Mouse (Mus musculus): ENCODE results near the gene Serping1. TPM values are rescaled to one million over a fixed set of nuclear protein-coding genes. Genes with fewer than 3 reads are reported as not detected.

Serping1 gene
- polyA plus RNA-seq, 1 experiment, result 135 TPM

- peak overlapping the region; percentile 60; the same call in 1 of the 2 replicates for H3K4me3 ChIP-seq (ENCODE audit: extremely low read depth, insufficient read depth, insufficient read length)
- DNase-seq (ENCODE audit: low read depth in 1 of 2, low spot score in 2 of 2), result no peak
- peaks cover 15% of the 10 kb centered on the region for H3K27me3 ChIP-seq (ENCODE audit: control insufficient read depth, insufficient read depth, low read length)
- no peak overlapping the region for H3K27ac ChIP-seq (ENCODE audit: insufficient read depth, low read length)
- peaks cover 10% of the 10 kb centered on the region; the same call in 1 of the 2 replicates for H3K4me1 ChIP-seq (ENCODE audit: control insufficient read depth, insufficient read depth, insufficient read length)
- TF ChIP-seq CTCF (IDR thresholded peaks at IDR 0.05; ENCODE audit: extremely low read depth, insufficient read depth, insufficient read length, insufficient replicate concordance) (no peak), POLR2A (IDR thresholded peaks at IDR 0.05; ENCODE audit: low read depth, low read length) (no peak)
- no peaks in the 10 kb centered on the region for H3K36me3 ChIP-seq (ENCODE audit: control insufficient read depth, insufficient read depth, low read length)
- WGBS, result 17% methylated on average over 26 of the region's 26 CpGs
Measured at GRCm38 (mm10) chr2:84742451-84743283, 32.6 kb downstream of the Serping1 start.

- Histone ChIP-seq H3K4me1 (ENCODE audit: control insufficient read depth, insufficient read depth, insufficient read length) (peaks cover 10% of the 10 kb centered on the region; the same call in 1 of the 2 replicates), H3K27me3 (ENCODE audit: control insufficient read depth, insufficient read depth, low read length) (peaks cover 16% of the 10 kb centered on the region), H3K27ac (ENCODE audit: insufficient read depth, low read length) (no peak overlapping the region), H3K36me3 (ENCODE audit: control insufficient read depth, insufficient read depth, low read length) (no peaks in the 10 kb centered on the region), H3K4me3 (ENCODE audit: extremely low read depth, insufficient read depth, insufficient read length) (no peak overlapping the region)
- 84% methylated on average over 5 of the region's 5 CpGs for WGBS
- TF ChIP-seq CTCF (IDR thresholded peaks at IDR 0.05; ENCODE audit: extremely low read depth, insufficient read depth, insufficient read length, insufficient replicate concordance), result no peak
- no peak for TF ChIP-seq POLR2A (IDR thresholded peaks at IDR 0.05; ENCODE audit: low read depth, low read length)
- DNase-seq (ENCODE audit: low read depth in 1 of 2, low spot score in 2 of 2), result no peak
Measured at GRCm38 (mm10) chr2:84741841-84742450, 33.3 kb downstream of the Serping1 start.

- H3K27ac ChIP-seq (ENCODE audit: insufficient read depth, low read length), result no peak overlapping the region
- H3K4me3 ChIP-seq (ENCODE audit: extremely low read depth, insufficient read depth, insufficient read length), result no peak overlapping the region
- peaks cover 17% of the 10 kb centered on the region for H3K27me3 ChIP-seq (ENCODE audit: control insufficient read depth, insufficient read depth, low read length)
- peaks cover 10% of the 10 kb centered on the region; the same call in 1 of the 2 replicates for H3K4me1 ChIP-seq (ENCODE audit: control insufficient read depth, insufficient read depth, insufficient read length)
- no peak for TF ChIP-seq POLR2A (IDR thresholded peaks at IDR 0.05; ENCODE audit: low read depth, low read length)
- no peak for TF ChIP-seq CTCF (IDR thresholded peaks at IDR 0.05; ENCODE audit: extremely low read depth, insufficient read depth, insufficient read length, insufficient replicate concordance)
- no peak for DNase-seq (ENCODE audit: low read depth in 1 of 2, low spot score in 2 of 2)
- 82% methylated on average over 15 of the region's 15 CpGs for WGBS
- H3K36me3 ChIP-seq (ENCODE audit: control insufficient read depth, insufficient read depth, low read length), result no peaks in the 10 kb centered on the region
Measured at GRCm38 (mm10) chr2:84740608-84741333, 34.5 kb downstream of the Serping1 start.

DNA sequence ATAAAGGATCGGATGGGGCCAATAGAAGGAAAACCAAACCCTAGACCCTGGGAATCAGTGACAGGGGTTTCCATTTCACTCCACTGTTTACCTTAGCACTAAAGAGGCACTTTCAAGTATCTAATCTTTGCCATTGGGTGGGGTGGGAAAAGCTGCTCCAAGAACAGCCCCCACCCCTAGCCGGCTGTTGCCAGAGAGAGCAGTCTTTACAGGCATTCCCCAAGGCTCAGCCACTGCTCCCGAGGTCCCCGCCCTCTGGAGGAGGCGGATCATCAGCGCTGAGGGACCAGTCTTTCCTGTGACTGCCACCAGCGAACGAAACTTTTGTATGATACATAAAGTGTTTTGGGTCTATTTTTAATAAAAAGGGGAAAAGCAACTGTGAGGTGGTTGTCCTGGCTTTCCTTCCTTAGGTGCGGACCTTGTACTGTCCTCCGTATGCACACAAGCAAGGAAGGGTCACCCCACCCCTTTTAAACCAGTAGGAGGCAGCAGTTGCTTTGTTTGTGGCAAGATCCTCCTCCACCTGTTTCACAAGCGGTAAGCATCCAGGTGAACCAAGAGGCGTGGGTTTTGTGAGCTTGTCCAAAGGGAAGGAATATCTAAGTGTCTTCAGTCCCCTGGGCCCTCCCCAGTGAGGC lies 36.9 kb downstream of the Serping1 start:
- TF ChIP-seq CTCF (IDR thresholded peaks at IDR 0.05; ENCODE audit: extremely low read depth, insufficient read depth, insufficient read length, insufficient replicate concordance), result peak; percentile 8; the same call in 1 of the 2 replicates
- TF ChIP-seq POLR2A (IDR thresholded peaks at IDR 0.05; ENCODE audit: low read depth, low read length), result no peak
- Histone ChIP-seq H3K4me1 (ENCODE audit: control insufficient read depth, insufficient read depth, insufficient read length) (peaks cover 4% of the 10 kb centered on the region; the same call in 1 of the 2 replicates), H3K4me3 (ENCODE audit: extremely low read depth, insufficient read depth, insufficient read length) (no peak overlapping the region), H3K27ac (ENCODE audit: insufficient read depth, low read length) (no peak overlapping the region), H3K27me3 (ENCODE audit: control insufficient read depth, insufficient read depth, low read length) (peaks cover 15% of the 10 kb centered on the region), H3K36me3 (ENCODE audit: control insufficient read depth, insufficient read depth, low read length) (no peaks in the 10 kb centered on the region)
- WGBS, result 18% methylated on average over 12 of the region's 12 CpGs
- DNase-seq (ENCODE audit: low read depth in 1 of 2, low spot score in 2 of 2), result no peak

GRCm38 (mm10) chr2:84737451-84737925 lies 37.8 kb downstream of the Serping1 start:
- DNase-seq (ENCODE audit: low read depth in 1 of 2, low spot score in 2 of 2), result no peak
- Histone ChIP-seq H3K4me3 (ENCODE audit: extremely low read depth, insufficient read depth, insufficient read length) (no peak overlapping the region), H3K27me3 (ENCODE audit: control insufficient read depth, insufficient read depth, low read length) (peaks cover 8% of the 10 kb centered on the region; the same call in 1 of the 2 replicates), H3K4me1 (ENCODE audit: control insufficient read depth, insufficient read depth, insufficient read length) (no peaks in the 10 kb centered on the region; the same call in 1 of the 2 replicates), H3K36me3 (ENCODE audit: control insufficient read depth, insufficient read depth, low read length) (no peaks in the 10 kb centered on the region), H3K27ac (ENCODE audit: insufficient read depth, low read length) (no peak overlapping the region)
- TF ChIP-seq CTCF (IDR thresholded peaks at IDR 0.05; ENCODE audit: extremely low read depth, insufficient read depth, insufficient read length, insufficient replicate concordance), result no peak
- no peak for TF ChIP-seq POLR2A (IDR thresholded peaks at IDR 0.05; ENCODE audit: low read depth, low read length)
- WGBS, result 23% methylated on average over 8 of the region's 8 CpGs
